Mouse (Mus musculus) lung, postnatal 0 days (tissue): ENCODE results near the gene Atp5j.

Experiments
- CTCF ChIP-seq: IDR thresholded peaks from 2 replicates; pipeline ENCODE4 v1.5.1; 2016; ENCODE audit warnings: antibody characterized with exemption, mild to moderate bottlenecking
- EP300 ChIP-seq: IDR thresholded peaks from 2 replicates; pipeline ENCODE4 v1.6.1; 2016; ENCODE audit warnings: antibody characterized with exemption, mild to moderate bottlenecking, control low read depth

DNA sequence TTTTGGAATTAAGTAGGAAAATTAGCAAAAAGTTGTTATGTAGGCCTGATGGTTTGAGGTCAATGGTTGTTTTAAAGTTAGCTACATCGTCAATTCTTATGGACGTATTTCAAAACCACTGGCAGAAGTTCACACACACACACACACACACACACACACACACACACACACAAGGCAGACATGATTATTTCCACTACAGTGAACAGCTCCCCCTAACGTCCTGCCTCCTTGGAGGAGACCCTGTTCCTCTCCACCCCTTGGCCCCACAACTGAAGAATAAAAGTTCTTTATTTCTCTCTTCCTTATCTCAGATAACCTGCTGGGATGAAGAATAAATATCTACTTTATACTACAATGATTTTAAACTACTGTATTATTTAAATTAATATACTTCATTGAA, 40.1 kb downstream of the Atp5j start:
- peak; percentile 35 for TF ChIP-seq CTCF
- no peak for TF ChIP-seq EP300
